Mouse (Mus musculus) kidney, postnatal 36 days (tissue): ENCODE measurements around the gene Dtnbp1.
A peak's percentile ranks its signal among the peaks of the same experiment; 100 is the strongest.

Experiments used
- DNase-seq, 2 experiments: peaks; one replicate each; pipeline ENCODE4 v3.0.0; 2021 to 2022; ENCODE audit warnings: mixed read lengths in 2 of 2

Dtnbp1 gene

GRCm38 (mm10) chr13:45000836-45001227 lies 1.1 kb downstream of the Dtnbp1 start:
- DNase-seq = peak; percentile 58 to 66

DNA sequence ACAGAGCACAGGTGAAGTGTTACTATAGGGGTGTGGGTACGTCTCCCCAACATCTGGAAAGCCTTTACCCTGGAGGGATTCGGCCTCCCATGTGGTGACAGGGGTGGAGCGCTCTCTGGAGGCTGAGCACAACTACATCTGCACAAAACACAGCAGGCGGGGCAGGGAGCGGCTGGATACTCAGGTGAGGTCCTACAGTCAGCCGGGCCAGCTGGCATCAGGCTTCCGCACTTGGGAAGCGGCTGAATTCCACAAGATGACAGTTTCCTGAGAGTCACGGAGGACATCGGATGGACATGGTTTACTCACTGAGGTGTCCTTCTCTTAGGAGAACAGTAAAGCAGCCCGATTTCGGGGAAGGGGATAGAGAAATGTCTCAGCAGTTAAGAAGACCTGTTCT lies 2.7 kb downstream of the Dtnbp1 start:
- DNase-seq = no peak

DNA sequence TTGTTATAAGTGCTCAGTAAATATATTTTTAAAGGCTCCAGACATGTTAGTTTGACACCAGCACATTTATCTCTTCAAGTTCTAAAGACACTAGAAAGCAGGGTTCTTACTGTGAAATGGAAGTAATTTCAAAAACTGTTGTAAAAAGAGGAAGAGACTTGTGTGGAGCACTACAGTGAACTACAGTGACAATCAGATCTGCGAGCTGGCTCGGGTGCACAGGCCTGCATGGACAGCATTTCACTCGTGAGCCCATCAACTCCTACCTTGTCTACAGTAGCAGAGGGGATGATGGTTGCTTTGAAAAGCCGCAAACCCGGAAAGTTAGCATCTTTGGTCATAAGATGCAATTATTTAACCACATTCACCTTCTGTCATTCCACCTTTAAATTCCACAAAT lies 5.6 kb downstream of the Dtnbp1 start:
- DNase-seq = no peak

GRCm38 (mm10) chr13:44992550-44993205 lies 9.3 kb downstream of the Dtnbp1 start:
- DNase-seq = no peak

DNA sequence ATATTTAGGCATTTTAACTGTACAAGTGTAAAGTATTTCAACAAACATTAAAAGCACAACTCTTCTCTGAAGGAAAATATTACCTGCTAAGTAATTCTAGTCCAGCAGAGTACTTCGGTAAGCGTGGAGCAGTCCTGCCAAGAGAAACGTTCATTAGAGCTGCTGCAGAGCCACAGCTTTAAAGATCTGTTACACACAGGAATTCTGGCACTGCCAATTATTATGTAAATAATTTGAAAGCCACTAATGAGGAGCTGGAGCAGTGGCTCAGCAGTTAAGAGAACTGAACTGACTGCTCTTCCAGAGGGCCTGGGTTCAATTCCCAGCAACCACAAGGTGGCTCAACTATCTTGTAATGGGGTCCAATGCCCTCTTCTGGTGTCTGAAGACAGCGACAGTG lies 10.0 kb downstream of the Dtnbp1 start:
- no peak for DNase-seq

DNA sequence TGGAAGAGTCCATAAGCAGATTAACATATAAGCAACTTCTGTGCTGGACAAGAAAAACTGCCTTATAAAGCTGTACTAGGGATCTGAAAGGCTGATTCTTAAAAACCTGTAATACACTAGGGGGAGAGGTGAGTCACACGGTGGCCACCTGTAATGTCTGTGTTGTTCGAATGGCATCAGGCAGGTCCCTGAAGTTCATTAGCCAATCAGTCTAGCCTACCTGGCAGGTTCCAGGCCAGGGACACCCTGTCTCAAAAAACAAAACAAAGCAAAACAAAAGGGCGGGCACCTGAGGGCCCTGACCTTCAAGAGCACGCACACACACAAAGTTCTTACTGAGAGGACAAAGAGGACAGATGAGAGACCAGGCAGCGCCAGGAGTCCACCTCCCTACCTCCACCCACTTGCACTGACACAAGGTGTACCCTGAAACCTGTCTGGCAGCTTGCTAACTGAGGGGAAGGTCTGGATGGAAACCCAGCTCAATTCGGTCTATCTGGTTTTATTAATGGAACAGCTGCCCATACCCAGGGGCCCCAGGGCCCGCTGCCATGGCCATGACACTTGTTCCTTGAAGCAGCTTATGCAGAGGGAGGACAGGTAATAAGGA lies 11.8 kb downstream of the Dtnbp1 start:
- DNase-seq = peak in 1 of 2 experiments; percentile 48

DNA sequence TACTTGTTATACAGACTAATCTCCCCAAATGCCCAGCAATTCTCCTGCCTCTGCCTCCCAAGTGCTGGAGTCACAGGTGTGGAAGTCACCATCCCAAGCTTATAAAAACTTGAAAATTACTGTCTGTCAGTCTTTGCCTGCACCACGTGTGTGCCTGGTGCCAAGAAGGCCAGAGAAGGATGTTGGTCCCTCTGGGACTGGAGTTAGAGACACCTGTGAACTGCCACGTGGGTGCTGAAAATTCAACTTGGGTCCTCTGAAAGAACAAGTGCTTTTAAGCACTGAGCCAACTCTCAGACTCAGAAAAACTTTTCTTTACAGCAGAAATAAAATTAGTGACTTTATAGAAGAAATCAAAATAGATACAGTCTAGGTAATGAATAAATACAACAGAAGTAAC lies 15.6 kb downstream of the Dtnbp1 start:
- no peak for DNase-seq

DNA sequence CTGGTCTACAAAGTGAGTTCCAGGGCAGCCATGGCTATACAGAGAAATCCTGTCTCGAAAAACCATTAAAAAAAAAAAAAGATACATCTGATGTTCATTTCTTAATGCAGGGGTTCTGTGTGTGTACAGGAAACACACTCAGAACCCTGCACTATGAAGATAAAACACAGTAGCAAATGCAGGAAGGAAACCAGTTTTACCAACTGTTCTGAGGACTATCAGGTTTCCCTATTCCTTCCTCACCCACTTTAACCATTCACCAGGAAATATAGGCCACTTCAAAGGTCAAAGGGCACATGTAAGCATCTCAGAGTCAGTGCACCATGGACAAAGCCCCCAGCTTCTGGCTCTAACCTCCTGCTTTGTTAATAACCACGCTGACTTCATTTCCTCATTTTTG lies 16.6 kb downstream of the Dtnbp1 start:
- no peak for DNase-seq

GRCm38 (mm10) chr13:44983635-44984401 lies 18.1 kb downstream of the Dtnbp1 start:
- no peak for DNase-seq

DNA sequence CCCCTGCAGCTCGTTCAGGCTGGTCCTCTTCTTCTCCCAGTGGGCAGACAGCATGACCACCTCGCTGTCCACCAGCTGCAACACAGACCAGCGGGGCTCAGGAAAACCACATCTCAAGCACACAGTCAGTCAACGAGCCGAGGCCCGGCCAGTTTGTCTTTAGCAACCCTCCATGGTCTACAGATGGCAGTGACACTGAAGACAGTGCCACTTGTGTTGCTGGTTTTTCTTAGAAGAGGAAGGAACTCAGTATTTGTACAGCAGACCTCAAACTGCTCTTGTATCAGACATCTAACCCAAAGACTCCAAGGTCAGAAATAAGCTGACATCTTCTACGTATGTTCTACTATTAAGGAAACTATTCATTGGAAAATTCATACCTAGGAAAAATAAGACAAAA lies 19.1 kb downstream of the Dtnbp1 start:
- no peak for DNase-seq

GRCm38 (mm10) chr13:44979433-44979832 lies 22.5 kb downstream of the Dtnbp1 start:
- no peak for DNase-seq

DNA sequence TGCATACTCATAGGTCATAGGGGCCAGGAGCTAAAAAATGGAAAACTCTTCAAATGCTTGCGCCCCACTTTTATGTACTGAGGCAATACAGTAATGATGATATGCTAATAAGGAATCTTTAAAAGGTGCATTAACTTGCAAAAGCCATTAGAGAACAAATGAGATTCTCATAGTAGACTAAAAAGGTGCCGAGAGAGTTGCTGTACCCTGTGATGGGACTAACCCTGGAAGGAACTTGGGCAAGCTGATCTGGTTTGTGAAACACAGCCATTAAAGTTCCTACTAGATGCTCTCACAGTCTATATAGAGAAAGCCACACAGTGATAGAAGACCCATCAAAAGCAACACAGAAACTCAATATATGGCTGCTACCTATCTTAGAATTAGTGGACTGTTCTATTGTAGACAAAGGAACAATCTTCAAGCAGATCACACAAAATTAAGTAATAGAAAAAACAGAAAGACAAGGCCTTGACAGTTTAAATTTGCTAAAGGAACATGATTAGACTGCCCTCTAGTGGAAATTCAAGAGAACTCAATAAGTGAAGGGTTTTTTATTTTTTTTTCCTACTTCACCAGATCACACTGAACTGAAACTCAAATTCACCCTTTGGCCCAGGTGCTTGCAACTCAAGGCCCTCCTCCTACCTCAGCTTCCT lies 24.3 kb downstream of the Dtnbp1 start:
- DNase-seq = no peak

GRCm38 (mm10) chr13:44977059-44977458 lies 24.9 kb downstream of the Dtnbp1 start:
- no peak for DNase-seq

DNA sequence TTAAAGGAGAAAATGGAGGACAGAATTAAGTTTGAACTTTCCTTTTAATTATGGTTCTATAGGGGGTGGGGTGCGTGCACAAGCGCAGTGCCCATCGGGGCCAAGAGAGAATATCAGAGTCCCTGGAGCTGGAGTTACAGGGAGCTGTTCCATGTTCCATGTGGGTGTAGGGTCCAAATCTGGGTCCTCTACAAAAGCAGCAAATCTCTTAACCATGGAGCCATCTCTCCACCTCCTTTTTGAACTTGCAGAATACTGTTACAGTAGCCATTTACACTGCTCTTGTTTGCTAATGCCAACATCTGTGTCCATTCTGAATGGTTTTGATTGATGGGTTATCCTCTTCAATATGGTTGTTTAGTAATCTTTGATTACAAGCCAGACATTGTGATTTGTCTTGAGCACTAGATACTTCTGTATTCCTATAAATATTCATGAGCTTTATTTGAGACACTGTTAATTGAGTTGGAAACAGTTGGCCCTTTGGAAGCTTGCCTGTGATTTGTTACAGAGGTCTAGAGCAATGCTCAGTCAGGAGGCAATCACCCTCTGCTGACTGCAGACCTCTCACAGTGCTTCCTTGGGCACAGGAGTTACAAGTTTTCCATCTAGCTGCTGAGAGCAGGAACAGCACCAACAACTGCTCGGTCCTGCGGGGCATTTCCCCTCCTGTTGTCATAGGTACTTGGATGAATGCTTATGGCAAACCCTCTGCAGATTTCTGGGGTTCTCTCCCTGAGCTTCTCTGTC lies 41.2 kb downstream of the Dtnbp1 start:
- peak in 1 of 2 experiments; percentile 20 for DNase-seq

GRCm38 (mm10) chr13:44957049-44957448 lies 44.9 kb downstream of the Dtnbp1 start:
- no peak for DNase-seq

- no peak for DNase-seq
Observed at GRCm38 (mm10) chr13:44955781-44956180, 46.2 kb downstream of the Dtnbp1 start.

DNA sequence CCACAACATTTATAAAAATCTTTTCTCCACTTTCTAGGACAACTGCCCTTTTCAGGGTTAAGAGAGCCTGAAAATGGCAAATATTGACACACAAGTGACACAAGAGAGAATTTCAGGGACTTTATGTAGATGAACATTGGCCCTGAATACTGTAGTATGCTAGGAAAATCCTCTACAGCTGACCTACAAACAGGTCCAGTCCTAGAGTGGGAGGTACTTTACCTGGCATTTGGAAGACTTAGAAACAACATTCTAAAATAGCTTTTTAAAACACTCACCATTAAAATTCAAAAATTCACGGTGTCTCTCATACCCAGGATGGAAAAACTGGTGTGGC lies 47.7 kb downstream of the Dtnbp1 start:
- DNase-seq = no peak

DNA sequence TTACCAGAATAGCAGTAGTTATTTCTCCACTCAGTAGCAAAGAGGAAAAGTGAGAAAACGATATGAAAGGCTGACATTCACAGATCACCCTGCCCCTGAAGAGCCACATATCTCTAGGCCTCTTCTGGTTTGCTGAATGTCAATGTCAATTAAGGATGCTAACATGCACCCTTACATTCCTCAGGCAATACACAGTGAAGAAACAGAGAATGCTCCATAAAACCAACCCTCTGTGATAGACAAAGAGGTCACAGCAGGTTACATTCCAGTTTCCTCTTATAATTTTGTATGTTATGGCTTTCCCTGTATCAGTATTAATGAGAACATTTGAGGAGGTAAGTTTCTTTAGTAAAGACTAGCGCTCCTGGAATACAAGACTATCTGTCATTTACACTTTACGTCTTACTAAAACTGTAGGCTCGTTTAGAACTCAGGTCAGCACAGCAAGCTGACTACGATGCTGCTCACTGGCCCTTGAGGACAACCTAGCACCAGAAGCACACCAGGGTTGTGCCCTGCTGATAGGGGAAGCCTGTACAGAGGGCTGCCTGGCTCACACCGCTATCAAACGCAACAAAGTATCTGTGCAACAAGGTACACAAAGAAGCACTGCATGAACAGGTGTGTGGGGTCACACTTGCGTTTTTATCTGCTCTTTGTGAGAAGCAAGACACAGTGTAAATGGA lies 48.3 kb downstream of the Dtnbp1 start:
- no peak for DNase-seq

DNA sequence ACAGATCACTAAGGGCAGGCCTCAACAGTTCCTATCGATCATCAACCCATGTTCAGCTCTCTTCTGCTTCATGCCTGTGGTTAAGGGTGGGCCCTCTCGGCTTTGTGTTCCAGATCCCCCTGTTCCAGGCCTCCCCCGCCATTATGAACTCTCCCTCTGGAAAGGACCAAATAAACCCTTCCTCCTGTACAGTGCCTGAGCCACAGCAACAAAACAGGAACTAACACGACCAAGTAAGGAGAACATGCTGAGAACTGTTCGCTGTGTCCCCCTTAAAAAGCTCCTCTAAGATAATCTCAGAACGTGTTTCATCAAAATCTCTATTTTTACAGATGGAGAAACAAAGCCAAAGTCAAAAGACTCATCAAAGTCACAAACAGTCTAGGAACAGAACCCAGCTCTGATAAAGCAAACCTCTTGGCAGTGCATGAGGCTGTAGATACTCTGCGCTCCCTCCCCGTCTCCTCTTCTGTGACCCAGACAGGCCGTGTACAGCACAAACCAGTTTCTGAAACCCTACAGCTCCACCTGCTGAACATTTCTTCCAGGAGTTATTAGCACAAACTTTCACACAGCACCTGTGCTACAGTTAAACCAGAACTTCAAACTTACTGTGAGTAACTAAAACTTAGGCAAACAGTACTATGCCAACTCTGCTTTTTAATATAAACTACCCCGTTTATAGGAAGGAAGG lies 49.4 kb downstream of the Dtnbp1 start:
- peak; percentile 29 to 31 for DNase-seq

GRCm38 (mm10) chr13:44948320-44949250 lies 53.4 kb downstream of the Dtnbp1 start:
- no peak for DNase-seq
